Mouse (Mus musculus) midbrain, postnatal 0 days (tissue): ENCODE measurements at regions not wholly inside any gene's neighbourhood (a gene's known extent, or its start where the extent isn't known, plus 50 kb on each side); places are given as distances from the start of the nearest gene placed in this dataset.

Experiments used
- ATAC-seq: fragments of 200-750 bp; cut with Nextera tagmentation; 2 replicates; pipeline ENCODE4 v1.8.0; 2017; ENCODE audit warnings: moderate number of reproducible peaks, mild to moderate bottlenecking, moderate TSS enrichment, moderate library complexity; ENCODE audit not compliant: low FRiP score
- DNase-seq: peaks from one replicate; pipeline ENCODE4 v3.0.0-alpha.2; 2015; ENCODE audit warnings: low spot score
- H3K27ac ChIP-seq: fragments of 300-500 bp; sonication (generic); 2 replicates; pipeline ENCODE4 v1.5.1; 2014; ENCODE audit warnings: low read depth, mild to moderate bottlenecking, low read length, mixed read lengths
- H3K27me3 ChIP-seq: fragments of 300-500 bp; sonication (generic); 2 replicates; pipeline ENCODE4 v1.6.1; 2014; ENCODE audit warnings: low read length, control low read depth, mixed read lengths; ENCODE audit not compliant: insufficient read depth
- H3K36me3 ChIP-seq: fragments of 300-500 bp; sonication (generic); 2 replicates; pipeline ENCODE4 v1.6.1; 2014; ENCODE audit warnings: low read length, control low read depth, mixed read lengths; ENCODE audit not compliant: insufficient read depth
- H3K4me1 ChIP-seq: fragments of 300-500 bp; sonication (generic); 2 replicates; pipeline ENCODE4 v1.6.1; 2014; ENCODE audit warnings: mild to moderate bottlenecking, control low read depth, antibody characterized with exemption, low read length, mixed read lengths; ENCODE audit not compliant: insufficient read depth
- H3K4me2 ChIP-seq: fragments of 300-500 bp; sonication (generic); 2 replicates; pipeline ENCODE4 v1.6.1; 2014; ENCODE audit warnings: low read depth, mild to moderate bottlenecking, low read length, mixed read lengths; ENCODE audit not compliant: poor library complexity, severe bottlenecking
- H3K4me3 ChIP-seq: fragments of 300-500 bp; sonication (generic); 2 replicates; pipeline ENCODE4 v1.5.1; 2014; ENCODE audit warnings: low read depth, mild to moderate bottlenecking, low read length, moderate library complexity
- H3K9ac ChIP-seq: fragments of 300-500 bp; sonication (generic); replicated peaks from 2 replicates; pipeline ENCODE4 v1.6.1; 2014; ENCODE audit warnings: mild to moderate bottlenecking, low read length, moderate library complexity, mixed read lengths; ENCODE audit not compliant: poor library complexity, severe bottlenecking
- H3K9me3 ChIP-seq: fragments of 300-500 bp; sonication (generic); 2 replicates; pipeline ENCODE4 v1.6.1; 2016; ENCODE audit warnings: low read length, control low read depth
- CTCF ChIP-seq: IDR thresholded peaks from 2 replicates; pipeline ENCODE4 v1.5.1; 2016; ENCODE audit warnings: antibody characterized with exemption, mild to moderate bottlenecking
- WGBS: fragments of 180-500 bp; shearing (Covaris S2); extraction: QIAGEN DNeasy Blood & Tissue Kit; methylation state at CpG from one replicate; pipeline ENCODE4 v1.1.7; 2014; 5-methylcytosine and 5-hydroxymethylcytosine counted together

DNA sequence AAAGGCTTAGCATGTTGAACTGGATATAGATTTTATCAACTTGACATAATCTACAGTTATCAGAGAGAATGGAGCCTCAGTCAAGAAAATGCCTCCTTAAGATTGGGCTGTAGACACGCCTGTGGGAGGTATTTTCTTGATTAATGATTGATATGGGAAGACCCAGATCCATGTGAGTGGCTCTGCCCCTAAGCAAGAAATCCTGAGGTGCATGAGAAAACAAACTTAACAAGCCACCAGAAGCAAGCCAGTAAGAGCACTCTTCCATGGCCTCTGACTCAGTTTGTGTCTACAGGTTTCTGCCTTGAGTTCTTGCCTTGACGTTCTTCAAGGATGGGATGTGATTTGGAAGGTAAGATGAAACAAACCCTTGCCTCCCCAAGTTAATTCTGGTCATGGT, 91.2 kb downstream of the Zbtb18 start:
- H3K9me3 ChIP-seq: no peaks in the 10 kb centered on the region
- H3K9ac ChIP-seq: no peak overlapping the region
- H3K4me3 ChIP-seq: no peak overlapping the region
- H3K36me3 ChIP-seq: no peaks in the 10 kb centered on the region
- ATAC-seq (no peak), DNase-seq (no peak)
- no peak for TF ChIP-seq CTCF
- H3K27ac ChIP-seq: no peak overlapping the region
- H3K4me1 ChIP-seq: no peaks in the 10 kb centered on the region
- WGBS: 81% methylated on average over 2 of the region's 2 CpGs
- no peak overlapping the region for H3K4me2 ChIP-seq
- no peaks in the 10 kb centered on the region for H3K27me3 ChIP-seq

DNA sequence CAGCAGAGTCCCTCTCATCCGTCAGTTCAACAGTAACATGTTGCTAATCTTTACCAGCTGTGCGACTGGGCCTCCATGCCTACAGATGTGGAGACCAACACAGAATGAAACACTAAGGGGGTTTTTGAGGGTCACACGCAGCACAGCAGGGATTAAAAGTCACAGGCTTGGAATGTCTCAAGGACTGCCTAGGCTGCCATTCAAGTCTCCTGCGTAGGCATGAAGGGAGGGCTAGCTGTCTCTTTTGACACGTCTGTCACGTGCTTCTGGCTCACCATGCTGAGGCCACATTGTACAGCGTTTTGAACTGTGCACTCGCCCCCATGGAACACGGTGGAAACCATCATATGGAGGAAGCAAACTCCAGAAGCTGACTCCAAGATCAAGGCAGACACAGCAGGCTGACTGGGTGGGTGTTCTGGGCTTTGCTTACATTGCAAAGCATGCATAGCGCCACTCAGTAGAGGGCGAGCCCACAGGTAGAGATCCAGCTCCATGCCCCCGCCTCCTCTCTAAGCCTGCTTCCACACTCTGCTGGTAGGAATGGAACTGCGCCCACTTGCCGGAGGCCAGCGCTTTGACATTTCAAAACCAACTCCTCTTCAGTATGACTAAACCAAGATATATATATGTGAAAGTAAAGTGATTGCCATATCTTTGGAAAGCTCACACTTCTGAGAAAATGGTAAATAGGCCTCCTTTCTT, 103.0 kb downstream of the Zbtb18 start:
- Histone ChIP-seq H3K4me2 (no peak overlapping the region), H3K36me3 (no peaks in the 10 kb centered on the region), H3K9me3 (no peaks in the 10 kb centered on the region), H3K4me3 (no peak overlapping the region), H3K9ac (no peak overlapping the region), H3K27me3 (no peaks in the 10 kb centered on the region), H3K4me1 (no peaks in the 10 kb centered on the region), H3K27ac (no peak overlapping the region)
- 80% methylated on average over 15 of the region's 15 CpGs for WGBS
- DNase-seq (no peak), ATAC-seq (no peak)
- TF ChIP-seq CTCF: no peak

DNA sequence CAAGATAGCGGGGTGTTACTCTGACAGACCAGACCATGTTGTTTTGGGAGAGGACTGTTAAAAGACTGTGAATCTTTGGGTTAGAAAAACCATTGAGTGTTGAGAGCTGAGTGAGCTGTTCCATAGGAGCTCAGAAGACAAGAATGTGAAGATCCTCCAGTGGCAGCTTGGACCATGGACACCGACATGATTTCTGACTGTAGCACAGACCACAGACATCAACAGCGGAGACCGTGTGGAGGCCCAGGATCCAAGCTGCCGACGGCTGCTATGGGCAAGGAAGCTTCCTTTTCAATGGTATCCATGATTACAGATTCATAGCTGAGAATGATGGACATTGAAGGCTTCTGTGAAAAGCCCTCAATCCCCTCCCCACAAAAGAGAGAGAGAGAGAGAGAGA, 105.6 kb downstream of the Zbtb18 start:
- DNase-seq: no peak
- H3K4me2 ChIP-seq: no peak overlapping the region
- no peaks in the 10 kb centered on the region for H3K4me1 ChIP-seq
- no peak for ATAC-seq
- H3K27ac ChIP-seq: no peak overlapping the region
- no peaks in the 10 kb centered on the region for H3K9me3 ChIP-seq
- H3K27me3 ChIP-seq: no peaks in the 10 kb centered on the region
- H3K36me3 ChIP-seq: no peaks in the 10 kb centered on the region
- 79% methylated on average over 6 of the region's 6 CpGs for WGBS
- H3K9ac ChIP-seq: no peak overlapping the region
- no peak for TF ChIP-seq CTCF
- no peak overlapping the region for H3K4me3 ChIP-seq

DNA sequence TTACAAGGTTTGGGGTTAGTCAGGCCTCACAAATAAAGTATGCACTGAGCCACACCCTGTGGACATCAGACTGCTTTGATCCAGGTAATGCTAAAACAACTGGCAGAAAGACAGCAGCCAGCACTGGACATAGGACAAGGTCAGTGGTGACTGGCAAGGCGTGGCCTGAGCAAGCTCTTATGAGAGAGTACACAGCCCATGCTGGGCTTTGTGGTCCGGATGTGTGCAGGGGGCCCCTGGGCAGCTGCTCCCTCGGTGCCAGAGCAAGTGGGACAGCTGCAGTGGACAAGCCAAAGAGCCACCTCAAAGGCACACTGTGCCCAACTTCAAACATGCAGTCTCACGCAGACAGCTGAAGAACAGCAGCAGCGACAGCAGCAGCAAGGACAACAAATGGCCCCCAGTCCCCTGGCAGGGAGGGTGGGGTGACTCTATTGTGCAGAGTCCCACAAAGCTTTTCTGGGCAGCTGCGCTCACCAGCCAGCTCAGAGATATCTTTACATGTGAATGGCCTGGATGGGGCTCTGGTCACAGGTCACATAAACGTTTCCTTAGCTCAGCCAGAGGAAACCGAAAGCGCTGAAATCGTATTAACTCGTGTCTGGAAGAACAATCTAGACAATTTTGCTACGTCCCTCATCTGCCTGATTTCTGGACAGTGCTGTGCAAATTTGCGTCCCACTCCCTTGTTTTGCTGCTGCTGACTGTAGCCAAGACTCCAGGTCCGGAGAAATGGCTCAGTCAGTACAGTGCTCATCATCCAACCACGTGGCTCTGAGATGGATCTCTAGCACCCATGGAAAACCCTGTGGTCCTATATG, 113.5 kb downstream of the Zbtb18 start:
- H3K4me2 ChIP-seq: peak overlapping the region; percentile 31
- 11% methylated on average over 15 of the region's 15 CpGs for WGBS
- H3K27ac ChIP-seq: no peak overlapping the region
- H3K9ac ChIP-seq: no peak overlapping the region
- no peak for TF ChIP-seq CTCF
- H3K27me3 ChIP-seq: no peaks in the 10 kb centered on the region
- no peaks in the 10 kb centered on the region for H3K9me3 ChIP-seq
- peak; percentile 13 for DNase-seq
- H3K4me3 ChIP-seq: no peak overlapping the region
- H3K4me1 ChIP-seq: no peaks in the 10 kb centered on the region
- no peaks in the 10 kb centered on the region for H3K36me3 ChIP-seq
- ATAC-seq: peak; percentile 44

DNA sequence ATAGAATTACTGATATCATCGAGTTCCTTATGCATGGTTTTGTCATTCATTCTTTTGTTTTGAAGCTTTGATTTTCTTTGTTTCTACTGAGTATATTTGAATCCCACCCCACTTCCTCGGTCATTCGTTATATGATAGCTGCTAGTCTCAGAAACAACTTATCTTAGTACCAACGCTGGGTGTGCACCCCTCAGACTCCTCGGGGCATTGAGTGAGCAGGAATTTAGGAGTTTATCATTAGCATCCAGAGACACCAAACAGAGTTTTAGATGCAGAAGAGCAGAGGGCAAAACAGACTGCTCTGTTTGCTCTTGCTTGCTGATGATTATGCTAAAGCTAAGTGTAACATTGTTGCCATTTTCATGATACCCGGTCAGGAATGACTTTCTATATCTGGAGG, 115.3 kb downstream of the Zbtb18 start:
- no peaks in the 10 kb centered on the region for H3K27me3 ChIP-seq
- H3K9ac ChIP-seq: no peak overlapping the region
- H3K4me2 ChIP-seq: no peak overlapping the region
- H3K4me3 ChIP-seq: no peak overlapping the region
- 86% methylated on average over 6 of the region's 6 CpGs for WGBS
- H3K9me3 ChIP-seq: no peaks in the 10 kb centered on the region
- ATAC-seq (no peak), DNase-seq (no peak)
- H3K4me1 ChIP-seq: no peaks in the 10 kb centered on the region
- TF ChIP-seq CTCF: no peak
- H3K27ac ChIP-seq: no peak overlapping the region
- H3K36me3 ChIP-seq: no peaks in the 10 kb centered on the region

DNA sequence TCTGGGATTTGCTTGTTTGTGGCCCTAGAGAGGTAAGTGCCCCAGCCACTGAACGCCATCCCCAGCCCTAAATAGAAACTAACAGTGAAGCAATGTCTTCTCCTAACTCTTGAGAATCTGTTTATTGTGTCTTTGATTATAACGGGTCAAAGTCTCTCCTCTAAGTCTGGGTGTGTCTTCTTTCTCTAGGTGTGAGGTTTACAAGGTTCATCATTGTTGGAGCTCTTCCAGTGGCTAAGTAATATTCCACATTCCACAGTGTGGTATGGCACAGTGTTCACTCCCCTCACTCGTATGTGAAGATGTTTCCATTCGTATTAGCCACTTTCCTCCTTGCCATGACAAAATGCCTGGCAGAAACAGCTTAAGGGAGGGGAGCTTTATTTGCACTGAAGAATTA, 115.7 kb downstream of the Zbtb18 start:
- TF ChIP-seq CTCF: no peak
- Histone ChIP-seq H3K27me3 (no peaks in the 10 kb centered on the region), H3K4me1 (no peaks in the 10 kb centered on the region), H3K4me3 (no peak overlapping the region), H3K9ac (no peak overlapping the region), H3K9me3 (no peaks in the 10 kb centered on the region), H3K36me3 (no peaks in the 10 kb centered on the region), H3K27ac (no peak overlapping the region), H3K4me2 (no peak overlapping the region)
- WGBS: 80% methylated on average over 4 of the region's 4 CpGs
- ATAC-seq (no peak), DNase-seq (no peak)
